Mouse (Mus musculus) intestine, embryonic 14.5 days (tissue): Measurements from ENCODE around the gene Rtraf. TPM values are rescaled to one million over a fixed set of nuclear protein-coding genes. Genes with fewer than 3 reads are reported as not detected.
"Not testable (repeated sequence)": the region's sequence is repeated elsewhere in the genome, so short reads cannot be mapped to it uniquely, and the experiment has no call there.

Experiments
- ATAC-seq: fragments of 200-750 bp; cut with Nextera tagmentation; replicated peaks from 2 replicates; pipeline ENCODE4 v1.8.0; 2017; ENCODE audit warnings: low read depth, moderate number of reproducible peaks, moderate TSS enrichment, moderate library complexity; ENCODE audit not compliant: low FRiP score, low TSS enrichment
- DNase-seq: peaks from one replicate; pipeline ENCODE4 v3.0.0-alpha.2; 2018; ENCODE audit warnings: low spot score
- H3K27ac ChIP-seq: fragments of 300-500 bp; sonication (generic); 2 replicates; pipeline ENCODE4 v1.5.1; 2014; ENCODE audit warnings: low read depth, mild to moderate bottlenecking, control low read depth
- H3K27me3 ChIP-seq: fragments of 300-500 bp; sonication (generic); replicated peaks from 2 replicates; pipeline ENCODE4 v1.6.1; 2014; ENCODE audit warnings: low read length, control low read depth; ENCODE audit not compliant: control insufficient read depth, insufficient read depth
- H3K36me3 ChIP-seq: fragments of 300-500 bp; sonication (generic); 2 replicates; pipeline ENCODE4 v1.6.1; 2014; ENCODE audit warnings: low read length, control low read depth; ENCODE audit not compliant: control insufficient read depth, insufficient read depth
- H3K4me1 ChIP-seq: fragments of 300-500 bp; sonication (generic); replicated peaks from 2 replicates; pipeline ENCODE4 v1.6.1; 2014; ENCODE audit warnings: low read length, control low read depth, mixed read lengths; ENCODE audit not compliant: control insufficient read depth, insufficient read depth
- H3K4me2 ChIP-seq: fragments of 300-500 bp; sonication (generic); 2 replicates; pipeline ENCODE4 v1.6.1; 2014; ENCODE audit warnings: low read length
- H3K4me3 ChIP-seq: fragments of 300-500 bp; sonication (generic); 2 replicates; pipeline ENCODE4 v1.5.1; 2014; ENCODE audit warnings: low read depth, low read length, control low read depth, mixed read lengths
- H3K9ac ChIP-seq: fragments of 300-500 bp; sonication (generic); 2 replicates; pipeline ENCODE4 v1.6.1; 2014; ENCODE audit warnings: mild to moderate bottlenecking, low read length
- H3K9me3 ChIP-seq: fragments of 300-500 bp; sonication (generic); 2 replicates; pipeline ENCODE4 v1.6.1; 2016; ENCODE audit warnings: low read length, control low read depth; ENCODE audit not compliant: control insufficient read depth
- WGBS: fragments of 180-500 bp; shearing (Covaris S2); extraction: QIAGEN DNeasy Blood & Tissue Kit; methylation state at CpG from one replicate; pipeline ENCODE4 v1.1.7; 2014; 5-methylcytosine and 5-hydroxymethylcytosine counted together
- polyA plus RNA-seq: library from polyadenylated mRNA; unstranded; fragments of >200 nt; fragmentation: Nextera tagmentation; extraction: Ambion mirVana; gene quantifications from 2 replicates; pipeline ENCODE4 v1.2.1, GENCODE M21; 2014

Gene Rtraf
- 213 and 221 TPM in 2 replicates for polyA plus RNA-seq

GRCm38 (mm10) chr14:19823321-19824142 is at the start of gene Rtraf:
TSS of gene Rtraf (minus strand) at chr14:19823824.
- H3K27ac ChIP-seq, result peak within 1 kb of the TSS; percentile 80
- peaks cover 33% of the 10 kb centered on the region for H3K36me3 ChIP-seq
- H3K4me2 ChIP-seq, result peak within 1 kb of the TSS; percentile 83
- no peaks in the 10 kb centered on the region for H3K27me3 ChIP-seq
- DNase-seq (peak; percentile 91), ATAC-seq (peak; percentile 99)
- no peaks in the 10 kb centered on the region for H3K9me3 ChIP-seq
- H3K4me3 ChIP-seq, result peak within 1 kb of the TSS; percentile 92
- peak within 1 kb of the TSS; percentile 81 for H3K9ac ChIP-seq
- H3K4me1 ChIP-seq, result peaks cover 4% of the 10 kb centered on the region
- under 1% methylated on average over 79 of the region's 80 CpGs for WGBS

DNA sequence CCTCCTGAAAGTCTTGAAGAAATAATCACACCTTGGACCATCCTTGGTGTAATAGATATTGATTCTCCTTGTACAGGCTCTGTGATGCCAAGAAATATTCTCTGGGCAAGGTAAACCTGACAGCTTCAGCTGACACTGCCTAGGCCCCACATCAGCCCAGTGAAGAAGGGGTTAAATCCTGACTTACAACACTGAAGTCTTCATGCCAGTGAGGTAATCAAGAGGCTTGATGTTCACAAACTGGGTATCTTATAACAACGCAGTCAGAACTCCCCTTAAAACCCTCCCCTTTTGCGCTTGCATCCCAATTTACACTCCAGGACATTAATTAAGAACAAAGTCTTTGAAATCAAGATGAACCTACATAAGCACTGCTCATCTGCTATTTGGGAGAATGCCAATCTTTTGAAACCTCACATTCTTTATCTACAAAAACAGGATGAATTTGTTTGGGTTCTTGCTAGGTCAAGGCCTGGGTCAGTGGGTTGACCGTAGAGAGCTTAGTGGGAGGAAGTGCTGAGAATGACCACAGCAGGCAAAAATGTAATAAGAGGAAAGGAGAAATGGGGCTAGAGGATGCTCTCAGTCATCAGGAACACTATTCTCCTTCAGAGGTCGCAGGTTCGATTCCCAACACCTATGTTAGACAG is 43.8 kb upstream of the Rtraf start:
- ATAC-seq (no peak), DNase-seq (no peak)
- H3K4me1 ChIP-seq, result no peaks in the 10 kb centered on the region
- H3K9me3 ChIP-seq, result no peaks in the 10 kb centered on the region
- no peak overlapping the region for H3K4me2 ChIP-seq
- no peaks in the 10 kb centered on the region for H3K36me3 ChIP-seq
- H3K4me3 ChIP-seq, result no peak overlapping the region
- H3K27ac ChIP-seq, result no peak overlapping the region
- no peak overlapping the region for H3K9ac ChIP-seq
- H3K27me3 ChIP-seq, result no peaks in the 10 kb centered on the region
- 63% methylated on average over 5 of the region's 5 CpGs for WGBS

DNA sequence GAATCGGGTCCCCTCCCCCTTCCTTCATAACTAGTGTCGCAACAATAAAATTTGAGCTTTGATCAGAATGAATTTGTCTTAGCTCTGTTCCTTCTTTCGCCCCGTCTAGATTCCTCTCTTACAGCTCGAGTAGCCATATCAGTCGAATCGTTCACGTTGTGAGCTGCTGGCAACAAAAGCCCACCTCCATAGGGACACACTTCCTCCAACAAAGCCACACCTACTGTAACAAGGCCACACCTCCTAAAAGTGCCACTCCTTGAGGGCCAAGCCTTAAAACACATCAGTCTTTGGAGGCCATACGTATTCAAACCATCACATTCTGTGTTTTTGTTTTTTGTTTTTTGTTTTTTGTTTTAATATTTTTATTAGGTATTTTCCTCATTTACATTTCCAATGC is 41.5 kb upstream of the Rtraf start:
- not testable (repeated sequence) for H3K4me1 ChIP-seq, H3K4me3 ChIP-seq, H3K9me3 ChIP-seq, H3K4me2 ChIP-seq, H3K27ac ChIP-seq, H3K27me3 ChIP-seq, ATAC-seq, H3K36me3 ChIP-seq, DNase-seq, H3K9ac ChIP-seq
- WGBS, result 92% methylated on average over 9 of the region's 9 CpGs

DNA sequence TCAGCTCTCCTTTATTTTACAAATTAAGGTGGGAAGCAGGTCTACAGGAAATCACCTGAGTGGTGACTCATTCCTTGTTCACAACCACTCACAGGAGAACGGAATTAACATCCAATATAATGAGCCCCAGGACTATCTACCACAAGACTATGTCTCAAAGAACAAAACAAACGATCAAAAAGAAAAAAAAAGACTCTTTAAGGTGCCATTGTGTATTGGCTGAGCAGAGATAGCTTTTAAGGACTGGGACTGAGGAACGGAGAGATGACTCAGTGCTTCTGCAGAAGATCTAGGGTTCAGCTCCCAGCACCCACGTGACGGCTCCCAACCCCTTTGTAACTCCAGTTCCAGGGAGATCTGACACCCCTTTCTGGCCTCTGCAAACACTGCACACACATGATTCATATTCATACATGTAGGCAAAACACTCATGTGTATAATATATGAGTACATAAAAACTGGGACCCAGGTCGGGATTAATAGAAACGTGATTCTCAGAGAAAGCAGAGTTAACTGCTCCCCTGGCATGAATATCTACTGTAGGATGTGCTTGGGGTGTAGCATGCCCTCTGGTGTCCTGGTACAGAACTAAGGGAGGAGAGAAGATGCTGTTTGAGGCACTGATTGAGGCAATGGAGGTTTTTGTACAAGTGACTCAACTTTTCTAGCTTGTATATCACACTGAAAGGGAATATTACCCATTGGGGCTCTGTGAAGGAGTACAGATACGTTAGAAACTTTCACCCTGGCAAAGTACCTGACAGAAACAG is 37.9 kb upstream of the Rtraf start:
- Histone ChIP-seq H3K27me3 (no peaks in the 10 kb centered on the region), H3K4me1 (no peaks in the 10 kb centered on the region), H3K9ac (no peak overlapping the region), H3K36me3 (no peaks in the 10 kb centered on the region), H3K4me3 (no peak overlapping the region), H3K9me3 (no peaks in the 10 kb centered on the region), H3K4me2 (no peak overlapping the region), H3K27ac (no peak overlapping the region)
- WGBS, result 81% methylated on average over 8 of the region's 8 CpGs
- DNase-seq (no peak), ATAC-seq (no peak)

- 90% methylated on average over 4 of the region's 4 CpGs for WGBS
These were observed 36.7 kb upstream of the Rtraf start for GRCm38 (mm10) chr14:19860281-19860680.

DNA sequence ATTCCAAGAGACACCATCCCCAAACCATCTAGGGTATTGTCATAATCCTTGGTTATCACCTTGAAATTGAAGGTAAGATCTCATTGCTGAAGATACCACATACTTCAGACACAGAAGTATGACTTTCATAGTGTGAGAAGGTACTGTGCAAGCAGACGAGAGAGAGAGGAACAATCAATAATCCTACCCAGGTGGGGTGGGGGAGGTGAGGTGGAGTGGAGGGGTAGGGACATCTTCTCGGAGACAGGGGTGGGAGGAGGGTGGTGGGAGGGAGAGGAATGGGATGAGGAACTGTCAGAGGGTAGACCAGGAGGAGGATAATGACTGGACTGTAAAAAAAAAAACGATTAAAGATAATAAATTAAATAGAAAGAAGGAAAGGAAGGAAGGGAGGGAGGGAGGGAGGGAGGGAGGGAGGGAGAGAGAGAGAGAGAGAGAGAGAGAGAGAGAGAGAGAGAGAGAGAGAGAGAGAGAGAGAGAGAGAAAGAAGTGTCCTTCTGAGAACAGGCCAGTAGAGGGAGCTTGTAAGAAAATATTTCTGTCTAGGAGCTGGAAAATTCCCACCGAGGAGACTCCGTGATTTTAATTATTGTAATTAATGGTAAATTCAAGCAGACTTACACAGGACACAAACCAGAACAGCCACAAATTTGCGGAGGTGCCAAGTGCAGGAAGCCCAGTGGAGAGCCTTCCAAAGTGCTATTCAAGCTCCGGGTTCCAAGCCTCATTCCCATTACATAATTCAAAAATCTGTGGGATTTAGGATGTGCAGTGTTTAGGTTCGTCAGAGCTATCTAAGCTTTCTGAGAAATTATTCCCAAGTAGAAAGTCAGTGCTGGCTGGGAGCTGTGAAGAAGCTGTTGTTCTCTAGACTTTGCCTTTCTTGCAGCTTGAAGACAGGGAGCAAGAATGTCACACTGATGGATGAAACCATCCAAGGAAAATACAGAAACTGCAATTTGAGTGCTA is 35.5 kb upstream of the Rtraf start:
- Histone ChIP-seq H3K9me3 (no peaks in the 10 kb centered on the region), H3K9ac (no peak overlapping the region), H3K27me3 (no peaks in the 10 kb centered on the region), H3K36me3 (no peaks in the 10 kb centered on the region), H3K4me2 (no peak overlapping the region), H3K4me3 (no peak overlapping the region), H3K4me1 (no peaks in the 10 kb centered on the region), H3K27ac (no peak overlapping the region)
- no peak for ATAC-seq
- 43% methylated on average over 8 of the region's 8 CpGs for WGBS
- DNase-seq, result no peak

More at GRCm38 (mm10) chr14:19860281-19860680, 36.7 kb upstream of the Rtraf start:
- ATAC-seq (no peak), DNase-seq (no peak)
- Histone ChIP-seq H3K9ac (no peak overlapping the region), H3K4me3 (no peak overlapping the region), H3K27ac (no peak overlapping the region), H3K9me3 (no peaks in the 10 kb centered on the region), H3K4me1 (no peaks in the 10 kb centered on the region), H3K4me2 (no peak overlapping the region), H3K36me3 (no peaks in the 10 kb centered on the region), H3K27me3 (no peaks in the 10 kb centered on the region)

DNA sequence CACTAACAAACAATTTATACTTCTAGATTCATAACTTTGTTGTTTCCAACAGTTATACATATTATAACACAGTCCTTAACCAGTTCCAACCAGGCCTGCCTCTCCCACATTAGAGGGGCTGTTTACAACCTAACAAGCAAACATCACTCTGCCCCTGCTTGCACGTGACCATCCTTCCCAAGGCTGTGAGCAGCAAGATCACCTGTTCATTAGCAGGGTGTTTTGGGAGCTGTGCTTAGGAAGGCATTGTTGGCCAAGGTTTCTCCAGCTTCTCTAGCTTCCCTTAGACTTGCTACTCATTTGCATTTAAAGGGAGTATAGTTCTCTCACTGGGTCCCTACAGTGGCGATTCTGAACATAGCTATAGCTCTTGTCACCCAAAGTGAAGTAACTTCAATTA is 34.7 kb upstream of the Rtraf start:
- ATAC-seq, result no peak
- no peak overlapping the region for H3K4me3 ChIP-seq
- WGBS, result 74% methylated on average over 2 of the region's 2 CpGs

GRCm38 (mm10) chr14:19853471-19853870 is 29.8 kb upstream of the Rtraf start:
- 57% methylated on average over 3 of the region's 3 CpGs for WGBS
- H3K4me3 ChIP-seq, result no peak overlapping the region

More for the DNA sequence above, 34.7 kb upstream of the Rtraf start:
- Histone ChIP-seq H3K4me1 (no peaks in the 10 kb centered on the region), H3K27me3 (no peaks in the 10 kb centered on the region), H3K36me3 (no peaks in the 10 kb centered on the region), H3K27ac (no peak overlapping the region), H3K9ac (no peak overlapping the region), H3K4me2 (no peak overlapping the region), H3K9me3 (no peaks in the 10 kb centered on the region)
- DNase-seq, result no peak

More at GRCm38 (mm10) chr14:19853471-19853870, 29.8 kb upstream of the Rtraf start:
- Histone ChIP-seq H3K27me3 (no peaks in the 10 kb centered on the region), H3K4me1 (no peaks in the 10 kb centered on the region), H3K9me3 (no peaks in the 10 kb centered on the region), H3K36me3 (no peaks in the 10 kb centered on the region), H3K9ac (no peak overlapping the region), H3K27ac (no peak overlapping the region), H3K4me2 (no peak overlapping the region)
- no peak for ATAC-seq
- no peak for DNase-seq
